Mouse (Mus musculus) forebrain, embryonic 12.5 days (tissue): Measurements from ENCODE around the gene Mccc1. TPM values are rescaled to one million over a fixed set of nuclear protein-coding genes. Genes with fewer than 3 reads are reported as not detected.

ENCODE experiments used
- ATAC-seq: fragments of 200-750 bp; cut with Nextera tagmentation; 2 replicates; pipeline ENCODE4 v1.8.0; 2017; ENCODE audit warnings: moderate TSS enrichment; ENCODE audit not compliant: low FRiP score
- H3K27ac ChIP-seq: fragments of 300-500 bp; sonication (generic); 2 replicates; pipeline ENCODE4 v1.5.1; 2016; ENCODE audit warnings: mild to moderate bottlenecking
- H3K27me3 ChIP-seq: fragments of 300-500 bp; sonication (generic); 2 replicates; pipeline ENCODE4 v1.6.1; 2016; ENCODE audit warnings: mild to moderate bottlenecking
- H3K36me3 ChIP-seq: fragments of 300-500 bp; sonication (generic); replicated peaks from 2 replicates; pipeline ENCODE4 v1.6.1; 2016; ENCODE audit warnings: mild to moderate bottlenecking
- H3K4me1 ChIP-seq: fragments of 300-500 bp; sonication (generic); 2 replicates; pipeline ENCODE4 v1.6.1; 2016
- H3K4me2 ChIP-seq: fragments of 300-500 bp; sonication (generic); 2 replicates; pipeline ENCODE4 v1.6.1; 2016; ENCODE audit warnings: mild to moderate bottlenecking, moderate library complexity
- H3K4me3 ChIP-seq: fragments of 300-500 bp; sonication (generic); replicated peaks from 2 replicates; pipeline ENCODE4 v1.5.1; 2016; ENCODE audit warnings: mild to moderate bottlenecking
- H3K9ac ChIP-seq: fragments of 300-500 bp; sonication (generic); 2 replicates; pipeline ENCODE4 v1.6.1; 2016; ENCODE audit warnings: mild to moderate bottlenecking
- H3K9me3 ChIP-seq: fragments of 300-500 bp; sonication (generic); 2 replicates; pipeline ENCODE4 v1.6.1; 2016
- WGBS: fragments of 180-500 bp; shearing (Covaris S2); methylation state at CpG from one replicate; pipeline ENCODE4 v1.1.7; 2016; 5-methylcytosine and 5-hydroxymethylcytosine counted together
- polyA plus RNA-seq: library from polyadenylated mRNA; unstranded; fragments of >200 nt; fragmentation: Nextera tagmentation; extraction: Ambion mirVana; gene quantifications from 2 replicates; pipeline ENCODE4 v1.2.1, GENCODE M21; 2016

The Mccc1 gene
- 30.1 and 32.7 TPM in 2 replicates for polyA plus RNA-seq

DNA sequence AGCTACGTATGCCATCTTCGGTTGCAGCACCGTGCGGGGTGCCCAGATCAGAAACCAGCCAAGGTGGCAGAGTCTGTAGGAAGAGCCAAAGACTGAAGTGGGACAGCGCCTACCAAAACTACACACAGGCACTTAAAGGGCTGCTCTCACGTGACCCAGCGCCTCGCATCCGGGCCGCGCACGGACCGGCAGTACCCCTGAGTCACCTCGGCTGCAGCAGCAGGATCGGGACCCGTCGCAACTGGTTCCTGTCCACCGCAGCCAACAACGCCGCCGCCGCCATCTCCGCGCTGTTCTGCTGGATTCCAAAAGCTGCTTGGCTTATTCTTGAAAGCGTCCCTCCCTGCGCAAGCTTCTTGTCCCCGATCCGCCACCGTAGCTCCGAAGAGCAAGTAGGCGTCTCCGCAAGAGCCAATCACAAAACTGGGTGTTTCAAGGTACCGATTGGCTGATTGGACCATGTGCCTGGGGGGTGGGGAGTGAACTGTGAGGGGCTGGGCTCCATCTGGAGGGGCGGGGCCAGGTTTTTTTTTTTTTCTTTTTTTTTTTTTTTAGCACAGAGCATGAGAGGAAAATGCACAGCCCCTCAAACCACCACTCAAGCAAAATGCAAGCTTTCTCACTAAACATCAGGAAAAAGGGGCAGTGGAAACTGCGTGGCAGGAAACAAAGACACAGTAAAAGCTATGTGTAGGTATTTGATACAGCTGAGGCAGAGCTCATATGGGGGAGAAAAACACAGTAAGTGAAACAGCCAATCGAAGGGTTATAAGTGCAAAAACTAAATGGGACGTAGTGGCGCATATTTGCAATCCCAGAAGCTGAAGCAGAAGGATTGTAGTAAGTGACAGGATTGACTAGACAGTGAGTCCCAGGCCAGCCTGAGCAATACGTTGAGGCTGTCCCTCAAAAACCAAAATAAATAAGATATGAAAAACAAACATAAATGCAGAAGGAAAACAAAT, at the start of gene Mccc1:
Gene Mccc1 (minus strand): TSS at position 404 of the 965 bp plus-strand sequence.
- Histone ChIP-seq H3K4me1 (peaks cover 14% of the 10 kb centered on the region), H3K9me3 (no peaks in the 10 kb centered on the region), H3K36me3 (no peaks in the 10 kb centered on the region), H3K4me3 (peak within 1 kb of the TSS; percentile 69), H3K27ac (peak within 1 kb of the TSS; percentile 88), H3K4me2 (peak within 1 kb of the TSS; percentile 72), H3K27me3 (no peaks in the 10 kb centered on the region), H3K9ac (peak within 1 kb of the TSS; percentile 67)
- ATAC-seq = peak; percentile 100
- 5% methylated on average over 39 of the region's 39 CpGs for WGBS

DNA sequence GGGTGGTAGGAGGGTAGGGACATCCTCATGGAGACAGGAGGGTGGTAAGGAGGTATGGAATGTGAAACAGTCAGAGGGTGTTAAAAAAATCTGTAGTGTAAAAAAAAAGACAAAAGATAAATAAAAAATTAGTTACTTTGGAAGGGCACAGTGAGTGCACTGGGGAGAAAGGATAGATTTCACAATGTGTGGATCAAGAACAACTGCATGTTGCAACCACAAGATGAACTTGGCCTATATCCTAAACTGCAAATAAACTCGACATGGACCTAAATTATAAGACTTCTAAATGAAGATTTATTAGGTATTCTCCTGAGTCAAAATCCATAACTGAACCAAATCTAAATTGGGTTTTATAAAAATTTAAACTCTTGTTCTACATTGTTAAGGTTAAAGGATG, 48.6 kb upstream of the Mccc1 start:
- H3K9ac ChIP-seq = no peak overlapping the region
- H3K4me3 ChIP-seq = no peak overlapping the region
- no peak for ATAC-seq
- H3K27me3 ChIP-seq = no peaks in the 10 kb centered on the region
- no peaks in the 10 kb centered on the region for H3K4me1 ChIP-seq
- no peak overlapping the region for H3K27ac ChIP-seq
- H3K4me2 ChIP-seq = no peak overlapping the region
- H3K9me3 ChIP-seq = no peaks in the 10 kb centered on the region
- WGBS = 77% methylated on average over 1 of the region's 1 CpGs
- no peaks in the 10 kb centered on the region for H3K36me3 ChIP-seq

DNA sequence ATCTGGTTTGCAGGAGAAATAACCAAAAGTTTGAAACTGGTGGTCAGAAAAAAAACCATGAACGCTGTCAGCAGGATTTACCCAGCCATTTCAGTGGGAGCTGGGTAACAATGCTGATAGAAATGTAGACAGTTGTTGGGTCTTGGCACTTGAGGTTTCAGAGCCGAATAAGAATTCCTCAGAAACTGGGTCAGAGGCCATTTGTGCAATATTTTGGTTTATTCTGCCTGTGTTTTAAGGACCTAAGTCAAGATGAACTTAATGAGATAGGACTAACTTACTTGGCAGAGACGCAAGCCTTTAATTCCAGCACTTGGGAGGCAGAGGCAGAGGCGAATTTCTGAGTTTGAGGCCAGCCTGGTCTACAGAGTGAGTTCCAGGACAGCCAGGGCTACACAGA, 44.6 kb upstream of the Mccc1 start:
- Histone ChIP-seq H3K27me3 (no peaks in the 10 kb centered on the region), H3K4me2 (no peak overlapping the region), H3K9ac (no peak overlapping the region), H3K36me3 (no peaks in the 10 kb centered on the region), H3K27ac (no peak overlapping the region), H3K4me1 (no peaks in the 10 kb centered on the region), H3K4me3 (no peak overlapping the region), H3K9me3 (no peaks in the 10 kb centered on the region)
- 80% methylated on average over 4 of the region's 4 CpGs for WGBS
- ATAC-seq = no peak

DNA sequence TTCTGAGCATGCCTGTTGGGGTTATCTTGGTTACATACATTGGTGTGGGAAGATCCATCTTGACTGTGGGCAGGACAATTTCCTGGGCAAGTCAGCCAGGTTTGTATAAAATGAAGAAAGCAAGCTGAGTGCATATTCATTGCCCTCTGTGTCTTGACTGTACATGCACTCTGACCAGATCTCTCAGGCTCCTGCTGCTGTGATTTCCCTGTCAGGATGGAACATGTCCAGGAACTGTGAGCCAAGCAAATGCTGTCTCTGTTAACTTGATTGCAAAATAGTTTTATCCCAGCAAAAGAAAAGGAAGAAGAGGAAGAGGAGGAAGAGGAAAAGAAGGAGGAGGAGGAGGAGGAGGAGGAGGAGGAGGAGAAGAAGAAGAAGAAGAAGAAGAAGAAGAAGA, 44.0 kb upstream of the Mccc1 start:
- Histone ChIP-seq H3K4me2 (no peak overlapping the region), H3K9me3 (no peaks in the 10 kb centered on the region), H3K27me3 (no peaks in the 10 kb centered on the region), H3K9ac (no peak overlapping the region), H3K27ac (no peak overlapping the region), H3K36me3 (no peaks in the 10 kb centered on the region), H3K4me3 (no peak overlapping the region), H3K4me1 (no peaks in the 10 kb centered on the region)
- no peak for ATAC-seq

DNA sequence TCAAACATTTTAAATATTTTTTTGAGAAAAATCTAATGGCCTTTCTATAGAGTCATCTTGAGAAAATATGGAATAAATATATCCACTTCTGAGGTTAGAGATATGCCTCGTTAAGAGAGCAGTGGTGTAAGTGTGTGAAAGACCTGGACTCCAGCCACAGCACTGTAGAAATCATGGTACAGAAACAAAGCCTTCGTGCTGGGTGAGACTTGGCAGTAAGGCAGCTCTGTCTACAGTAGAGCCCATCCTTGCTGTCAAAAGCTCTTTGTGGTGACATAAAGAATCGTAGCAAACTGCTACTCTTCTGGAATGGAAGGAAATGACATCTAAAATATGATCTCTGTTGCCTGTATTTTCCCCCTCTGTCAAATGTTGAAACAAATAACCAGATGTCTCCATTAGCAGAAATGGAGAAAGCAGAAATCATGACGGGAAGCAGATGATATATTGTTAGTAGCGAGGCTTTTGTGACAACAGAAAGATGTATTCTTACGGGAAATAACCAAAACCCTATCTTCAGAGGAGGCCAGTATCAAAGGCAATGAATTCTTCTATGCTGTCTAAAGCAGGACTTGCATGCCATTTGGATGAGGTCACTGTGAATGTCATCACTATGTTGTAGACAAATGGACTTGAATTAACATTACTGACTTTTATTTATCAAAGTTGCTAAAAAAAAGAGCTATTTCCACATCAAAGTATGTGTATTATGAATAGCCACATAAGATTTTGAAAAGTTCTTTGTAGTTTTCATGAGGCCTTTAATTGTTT, 31.4 kb upstream of the Mccc1 start:
- ATAC-seq = no peak
- no peak overlapping the region for H3K27ac ChIP-seq
- no peaks in the 10 kb centered on the region for H3K36me3 ChIP-seq
- no peak overlapping the region for H3K9ac ChIP-seq
- 76% methylated on average over 6 of the region's 6 CpGs for WGBS
- no peaks in the 10 kb centered on the region for H3K27me3 ChIP-seq
- H3K9me3 ChIP-seq = no peaks in the 10 kb centered on the region
- H3K4me1 ChIP-seq = no peaks in the 10 kb centered on the region
- H3K4me3 ChIP-seq = no peak overlapping the region
- no peak overlapping the region for H3K4me2 ChIP-seq

DNA sequence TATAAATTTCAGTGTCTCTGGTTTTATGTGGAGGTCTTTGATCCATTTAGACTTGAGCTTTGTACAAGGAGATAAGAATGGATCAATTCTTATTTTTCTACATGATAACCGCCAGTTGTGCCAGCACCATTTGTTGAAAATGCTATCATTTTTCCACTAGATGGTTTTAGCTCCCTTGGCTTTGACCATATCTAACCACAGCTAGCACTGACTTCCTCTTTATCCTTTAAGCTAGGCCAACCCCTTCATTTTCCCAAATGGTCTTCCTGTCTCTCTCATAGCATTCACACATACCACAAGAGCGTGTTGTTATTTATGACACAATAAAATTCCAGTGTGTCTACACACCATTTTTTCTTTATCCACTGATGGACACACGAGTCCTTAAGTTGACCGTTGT, 29.5 kb upstream of the Mccc1 start:
- H3K9me3 ChIP-seq = no peaks in the 10 kb centered on the region
- H3K36me3 ChIP-seq = no peaks in the 10 kb centered on the region
- no peak overlapping the region for H3K27ac ChIP-seq
- H3K4me1 ChIP-seq = no peaks in the 10 kb centered on the region
- H3K27me3 ChIP-seq = no peaks in the 10 kb centered on the region
- no peak overlapping the region for H3K4me2 ChIP-seq
- H3K9ac ChIP-seq = no peak overlapping the region
- WGBS = 89% methylated on average over 4 of the region's 4 CpGs
- ATAC-seq = no peak
- no peak overlapping the region for H3K4me3 ChIP-seq

DNA sequence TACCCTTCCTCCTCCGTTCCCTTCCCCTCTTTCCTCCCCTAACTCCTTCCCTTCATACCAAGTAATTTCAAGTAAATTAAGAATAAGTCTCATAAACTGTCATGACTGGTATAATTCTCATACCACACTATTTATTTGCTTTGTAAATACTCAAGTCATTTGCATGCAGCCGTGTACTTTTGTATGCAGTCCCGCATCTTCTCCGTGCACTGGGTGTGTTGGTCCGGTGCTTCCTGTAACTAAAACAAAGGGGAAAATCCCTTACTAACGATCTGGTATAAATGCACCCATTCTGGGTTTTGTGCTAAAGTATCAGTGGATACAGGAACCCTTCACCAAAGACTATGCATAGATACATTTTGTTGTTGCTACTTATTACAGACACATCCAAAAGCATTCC, 25.3 kb upstream of the Mccc1 start:
- no peaks in the 10 kb centered on the region for H3K27me3 ChIP-seq

DNA sequence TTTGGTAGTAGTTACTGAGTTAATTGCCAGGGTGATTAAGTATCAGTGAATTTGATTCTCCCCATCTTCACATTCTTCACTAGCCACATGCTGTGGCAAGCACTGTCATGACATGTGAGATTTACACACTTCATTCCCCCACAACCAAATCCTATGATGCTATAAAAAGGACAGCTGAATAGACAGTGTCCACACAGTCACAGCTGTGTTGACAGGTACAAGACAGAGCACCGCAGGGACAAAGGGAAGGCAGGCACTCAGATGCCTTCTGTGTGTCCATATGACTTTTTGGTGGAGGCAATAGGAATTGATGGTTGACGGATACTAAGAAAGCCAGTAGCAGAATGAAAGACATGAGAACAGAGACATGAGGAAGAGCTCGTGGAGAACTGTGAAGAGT, 10.8 kb upstream of the Mccc1 start:
- Histone ChIP-seq H3K4me3 (no peak overlapping the region), H3K4me1 (no peaks in the 10 kb centered on the region), H3K27me3 (no peaks in the 10 kb centered on the region), H3K36me3 (no peaks in the 10 kb centered on the region), H3K27ac (no peak overlapping the region), H3K4me2 (no peak overlapping the region), H3K9me3 (no peaks in the 10 kb centered on the region), H3K9ac (no peak overlapping the region)
- WGBS = 86% methylated on average over 3 of the region's 3 CpGs
- no peak for ATAC-seq

More for the DNA sequence above, 25.3 kb upstream of the Mccc1 start:
- Histone ChIP-seq H3K9me3 (no peaks in the 10 kb centered on the region), H3K4me3 (no peak overlapping the region), H3K4me2 (no peak overlapping the region), H3K9ac (no peak overlapping the region), H3K27ac (no peak overlapping the region), H3K4me1 (no peaks in the 10 kb centered on the region), H3K36me3 (no peaks in the 10 kb centered on the region)
- 66% methylated on average over 6 of the region's 6 CpGs for WGBS
- no peak for ATAC-seq

DNA sequence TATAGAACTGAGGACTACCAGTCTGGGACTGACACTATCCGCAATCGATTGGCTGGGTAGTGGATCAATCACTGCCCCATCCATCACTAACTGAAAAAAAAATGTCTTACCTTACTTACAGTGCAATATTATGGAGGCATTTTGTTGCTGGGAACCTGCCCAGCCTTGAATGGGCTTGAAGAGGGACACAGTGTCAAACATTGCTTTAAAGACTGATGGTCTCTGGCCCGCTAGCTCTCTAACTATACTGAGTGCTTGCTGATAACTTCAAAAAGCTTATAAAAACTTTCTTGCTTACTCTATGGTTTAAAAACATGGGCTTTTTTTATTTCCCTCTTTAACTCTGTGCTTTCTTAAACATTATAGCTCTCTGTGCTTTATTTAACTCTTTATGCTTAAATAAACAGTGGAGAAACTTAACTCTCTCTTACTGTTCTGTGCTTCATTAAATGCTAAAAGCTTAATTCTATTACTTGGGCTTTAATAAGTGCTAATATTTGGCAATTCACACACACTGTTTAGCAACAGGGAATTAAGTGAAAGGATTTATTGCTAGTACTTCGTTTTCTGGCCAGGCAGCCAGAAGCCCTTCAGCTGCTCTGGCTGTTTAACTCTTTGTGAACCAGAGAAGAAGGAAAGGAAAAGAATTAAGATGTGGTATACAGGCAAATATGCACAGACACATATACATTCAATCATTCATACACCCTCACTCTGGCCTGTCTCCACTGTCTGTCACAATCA, 8.1 kb upstream of the Mccc1 start:
- Histone ChIP-seq H3K4me3 (no peak overlapping the region), H3K4me2 (no peak overlapping the region), H3K9ac (no peak overlapping the region), H3K9me3 (no peaks in the 10 kb centered on the region), H3K36me3 (no peaks in the 10 kb centered on the region), H3K4me1 (no peaks in the 10 kb centered on the region), H3K27ac (no peak overlapping the region), H3K27me3 (no peaks in the 10 kb centered on the region)
- 77% methylated on average over 4 of the region's 4 CpGs for WGBS
- no peak for ATAC-seq

DNA sequence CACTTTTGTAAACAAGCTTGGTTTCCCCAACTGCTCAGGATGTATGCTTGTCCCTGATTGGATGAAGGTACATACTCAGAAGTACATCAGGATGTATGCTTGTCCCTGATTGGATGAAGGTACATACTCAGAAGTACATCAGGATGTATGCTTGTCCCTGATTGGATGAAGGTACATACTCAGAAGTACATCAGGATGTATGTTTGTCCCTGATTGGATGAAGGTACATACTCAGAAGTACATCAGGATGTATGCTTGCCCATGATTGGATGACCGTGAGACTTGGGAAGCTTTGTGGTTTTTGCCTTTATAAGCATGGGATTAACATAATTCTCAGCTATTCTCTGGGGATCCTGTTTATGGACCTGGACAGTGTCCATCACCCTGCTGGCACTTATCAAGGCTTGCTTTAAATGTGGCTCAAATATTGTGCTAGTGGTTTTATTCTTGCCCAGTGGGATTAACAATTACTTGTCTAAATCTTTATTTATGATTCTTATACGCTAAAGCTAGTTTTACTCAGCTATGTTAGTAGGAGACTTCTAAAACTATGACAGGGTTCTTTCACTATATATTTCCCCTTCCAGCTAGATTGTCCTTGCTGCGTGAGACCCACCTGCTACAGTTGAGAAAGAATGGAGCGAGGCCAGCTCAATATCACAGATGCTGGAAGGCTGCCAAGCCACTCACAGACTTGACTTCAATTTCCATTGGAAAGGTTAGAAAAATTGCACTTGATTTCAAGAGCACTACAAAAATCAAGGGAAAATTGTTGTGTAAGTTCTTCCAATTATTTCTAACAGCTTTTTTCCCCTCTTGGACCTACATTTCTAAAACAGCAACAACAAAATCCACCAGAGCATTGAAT, 3.8 kb upstream of the Mccc1 start:
- H3K4me1 ChIP-seq = peaks cover 9% of the 10 kb centered on the region
- H3K9me3 ChIP-seq = no peaks in the 10 kb centered on the region
- no peaks in the 10 kb centered on the region for H3K27me3 ChIP-seq
- no peak overlapping the region for H3K27ac ChIP-seq
- no peak overlapping the region for H3K9ac ChIP-seq
- no peaks in the 10 kb centered on the region for H3K36me3 ChIP-seq
- 70% methylated on average over 4 of the region's 4 CpGs for WGBS
- H3K4me3 ChIP-seq = no peak overlapping the region
- no peak overlapping the region for H3K4me2 ChIP-seq
- ATAC-seq = no peak

DNA sequence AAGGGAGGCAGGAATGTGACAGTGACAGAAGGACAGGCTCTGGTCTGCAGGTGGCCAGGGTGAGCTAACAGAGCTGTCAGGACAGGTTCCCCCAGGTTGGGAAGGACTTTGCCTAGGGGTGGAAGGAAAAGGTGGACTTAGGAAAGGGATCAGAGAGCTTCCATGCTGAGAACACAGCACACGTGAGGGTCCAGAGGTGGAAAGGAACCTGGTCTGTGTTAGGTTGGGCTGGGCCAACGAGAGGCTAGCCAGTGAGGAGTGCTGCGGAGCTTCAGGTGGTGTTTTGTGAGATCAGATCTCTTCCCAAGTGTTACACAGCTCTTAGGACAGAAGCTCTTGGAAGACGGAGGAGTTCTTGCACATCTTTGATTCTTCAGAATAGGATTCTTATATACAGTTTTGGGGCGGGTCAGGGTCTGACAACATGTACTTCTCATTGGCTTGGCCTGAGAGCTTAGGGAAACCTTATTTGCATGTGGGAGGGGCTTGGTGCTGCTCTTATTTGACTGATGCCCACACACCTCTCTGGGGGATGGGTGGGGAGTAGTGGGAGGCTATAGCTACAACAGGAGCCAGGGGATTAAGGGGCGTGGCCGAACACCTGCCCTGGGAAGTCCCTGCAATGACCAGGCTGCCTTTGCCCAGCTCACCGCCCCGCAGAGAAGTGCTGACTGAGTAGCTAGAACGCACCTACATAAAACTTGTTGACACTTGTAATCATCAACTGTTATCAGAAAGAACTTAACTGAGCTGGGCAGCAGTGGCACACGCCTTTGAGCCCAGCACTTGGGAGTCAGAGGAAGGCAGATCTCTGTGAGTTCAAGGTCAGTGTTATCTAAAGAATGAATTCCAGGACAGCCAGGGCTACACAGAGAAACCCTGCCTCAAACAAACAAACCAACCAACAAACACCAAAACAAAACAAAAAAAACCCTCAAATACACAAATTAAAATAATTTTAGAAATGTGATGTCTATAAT, 5.6 kb downstream of the Mccc1 start:
- peaks cover 15% of the 10 kb centered on the region for H3K4me1 ChIP-seq
- H3K36me3 ChIP-seq = peaks cover 14% of the 10 kb centered on the region
- H3K27me3 ChIP-seq = no peaks in the 10 kb centered on the region
- no peak overlapping the region for H3K4me2 ChIP-seq
- no peak overlapping the region for H3K9ac ChIP-seq
- no peak overlapping the region for H3K27ac ChIP-seq
- H3K9me3 ChIP-seq = no peaks in the 10 kb centered on the region
- ATAC-seq = no peak
- no peak overlapping the region for H3K4me3 ChIP-seq
- WGBS = 51% methylated on average over 11 of the region's 11 CpGs
